Mouse (Mus musculus) liver, postnatal 0 days (tissue): ENCODE measurements around the gene Mpst.

Source experiments
- CTCF ChIP-seq: sonication (generic); IDR thresholded peaks from 2 replicates; pipeline ENCODE4 v1.5.1; 2016; ENCODE audit warnings: antibody characterized with exemption, low read depth
- EP300 ChIP-seq: IDR thresholded peaks from 2 replicates; pipeline ENCODE4 v1.6.1; 2016; ENCODE audit warnings: antibody characterized with exemption, low read depth, mild to moderate bottlenecking

- TF ChIP-seq CTCF (no peak), EP300 (no peak)
Measured at GRCm38 (mm10) chr15:78367811-78368210, 38.4 kb upstream of the Mpst start.
